Mouse (Mus musculus): ENCODE data around the gene Tmem88b. TPM values are rescaled to one million over a fixed set of nuclear protein-coding genes. Genes with fewer than 3 reads are reported as not detected.

The Tmem88b gene
- total RNA-seq, 2 experiments from 2014 or later: 4.6 to 4.9 TPM

Small RNA genes within 50 kb of the gene (microRNA-seq; reads per million reads assigned to microRNA genes)
- gene Gm27743: 0 reads per million in 2 experiments

Other genes with a start within 250 kb of the Tmem88b start
- 10 to 100 TPM; 33.6 to 36.3 TPM for gene Nadk, start 223.5 kb downstream of the Tmem88b start, total RNA-seq (2021)
- gene Slc35e2, start 184.5 kb downstream of the Tmem88b start, total RNA-seq (2021): 10 to 100 TPM; 15.6 to 16.5 TPM
- 10 to 100 TPM; 30.1 to 32.3 TPM for gene Cdk11b, start 161.0 kb downstream of the Tmem88b start, total RNA-seq (2021)
- gene Gm10563, start 140.5 kb downstream of the Tmem88b start, total RNA-seq (2021): not detected
- gene Mmp23, start 132.5 kb downstream of the Tmem88b start, total RNA-seq (2021): 10 to 100 TPM; 32.3 to 33.1 TPM
- 10 to 100 TPM; 15.9 to 17.7 TPM for gene Mib2, start 116.7 kb downstream of the Tmem88b start, total RNA-seq (2021)
- gene Fndc10, start 91.5 kb downstream of the Tmem88b start, total RNA-seq (2021): 1 to 10 TPM; 3.5 to 4.7 TPM
- 10 to 100 TPM; 60.3 to 64.9 TPM for gene Ssu72, start 81.1 kb downstream of the Tmem88b start, total RNA-seq (2021)
- gene Tmem240, start 51.1 kb downstream of the Tmem88b start, total RNA-seq (2021): under 1 TPM; 0.36 to 0.43 TPM
- gene Atad3a, start 24.8 kb downstream of the Tmem88b start, total RNA-seq (2021): 10 to 100 TPM; 82.7 to 89.7 TPM
- gene Vwa1, start 11.2 kb downstream of the Tmem88b start, total RNA-seq (2021): 10 to 100 TPM; 11.5 to 12.5 TPM
- not detected for gene Ankrd65, start 4.6 kb upstream of the Tmem88b start, total RNA-seq (2021)
- 10 to 100 TPM; 78.1 to 95.5 TPM for gene Mrpl20, start 17.0 kb upstream of the Tmem88b start, total RNA-seq (2021)
- 10 to 100 TPM; 58.2 to 59.4 TPM for gene Ccnl2, start 26.6 kb upstream of the Tmem88b start, total RNA-seq (2021)
- 10 to 100 TPM; 78.9 to 84.2 TPM for gene Aurkaip1, start 45.4 kb upstream of the Tmem88b start, total RNA-seq (2021)
- gene Mxra8, start 53.8 kb upstream of the Tmem88b start, total RNA-seq (2021): 10 to 100 TPM; 49.4 to 49.5 TPM
- gene Dvl1, start 61.5 kb upstream of the Tmem88b start, total RNA-seq (2021): 10 to 100 TPM; 32.8 to 33.2 TPM
- gene Tas1r3, start 77.5 kb upstream of the Tmem88b start, total RNA-seq (2021): under 1 TPM; 0.14 to 0.20 TPM
- gene Cptp, start 83.6 kb upstream of the Tmem88b start, total RNA-seq (2021): 10 to 100 TPM in 1 of 2 experiments, 1 to 10 TPM in 1; 6.6 to 11.2 TPM
- 10 to 100 TPM; 16.0 to 19.2 TPM for gene Ints11, start 83.7 kb upstream of the Tmem88b start, total RNA-seq (2021)
- 10 to 100 TPM; 18.3 to 23.1 TPM for gene Pusl1, start 105.9 kb upstream of the Tmem88b start, total RNA-seq (2021)
- 10 to 100 TPM; 16.9 to 21.4 TPM for gene Acap3, start 105.9 kb upstream of the Tmem88b start, total RNA-seq (2021)
- 10 to 100 TPM; 72.4 to 81.4 TPM for gene Ube2j2, start 158.0 kb upstream of the Tmem88b start, total RNA-seq (2021)
- 10 to 100 TPM; 14.7 to 15.2 TPM for gene C1qtnf12, start 176.4 kb upstream of the Tmem88b start, total RNA-seq (2021)
- gene B3galt6, start 206.8 kb upstream of the Tmem88b start, total RNA-seq (2021): 1 to 10 TPM; 4.1 to 4.5 TPM
- gene Sdf4, start 207.0 kb upstream of the Tmem88b start, total RNA-seq (2021): 100 to 1,000 TPM; 107 to 109 TPM
- under 1 TPM; 0.34 to 0.62 TPM for gene Tnfrsf4, start 228.0 kb upstream of the Tmem88b start, total RNA-seq (2021)
- gene Tnfrsf18, start 240.3 kb upstream of the Tmem88b start, total RNA-seq (2021): under 1 TPM in 1 of 2 experiments, not detected in 1; 0.29 TPM

Data from heart, postnatal 4 days (tissue).